In genomic region chr3:108389111-108389545, GRCm38 (mm10) we compare ENCODE assay signal across 8 mouse cellular contexts. TPM values are rescaled to one million over a fixed set of nuclear protein-coding genes. Genes with fewer than 3 reads are reported as not detected.
DNase-seq lines count a peak whose midpoint lies in the region; ATAC-seq lines count a peak whose summit lies in the region.

No protein-coding gene starts in this region.

- peaks cover 10% of the 10 kb centered on the region; the same call in 1 of the 2 replicates for H3K4me1 ChIP-seq in hindbrain, embryonic 14.5 days (replicated peaks; ENCODE audit: control insufficient read depth, insufficient read depth, low read length)

- peaks cover 36% of the 10 kb centered on the region for H3K36me3 ChIP-seq in hindbrain, embryonic 14.5 days (replicated peaks; ENCODE audit: control insufficient read depth, insufficient read depth)

- H3K9me3 ChIP-seq in hindbrain, embryonic 14.5 days (ENCODE audit: control insufficient read depth, low read length) = no peaks in the 10 kb centered on the region

- H3K27ac ChIP-seq in hindbrain, embryonic 14.5 days = peak overlapping the region; percentile 7; the same call in 1 of the 2 replicates

- no peak overlapping the region for H3K4me2 ChIP-seq in hindbrain, embryonic 14.5 days (replicated peaks)

- no peaks in the 10 kb centered on the region for H3K27me3 ChIP-seq in hindbrain, embryonic 14.5 days (ENCODE audit: control insufficient read depth, insufficient read depth, low read length)

- no peak overlapping the region for H3K9ac ChIP-seq in hindbrain, embryonic 14.5 days

- peak; percentile 75 for ATAC-seq in hindbrain, embryonic 14.5 days (ENCODE audit: low FRiP score)

- no peak overlapping the region for H3K4me3 ChIP-seq in hindbrain, embryonic 14.5 days (replicated peaks; ENCODE audit: low read length)

- DNase-seq in T-cell, adult 2 months (ENCODE audit: low spot score) = peak; percentile 92
- DNase-seq in cerebellum, postnatal 36 days = peak; percentile 96 to 99
- DNase-seq in frontal cortex, postnatal 36 days (ENCODE audit: low spot score in 2 of 2) = peak; percentile 97 to 98
- peak; percentile 99 for DNase-seq in hindbrain, embryonic 14.5 days (ENCODE audit: low spot score)
- peak; percentile 98 to 99 for DNase-seq in layer of hippocampus, postnatal 25 days (ENCODE audit: extremely low spot score in 1 of 2, low spot score in 1 of 2)
- DNase-seq in lung, postnatal 14 days = peak; percentile 99
- DNase-seq in retina, adult 2 months (ENCODE audit: low read depth, low spot score) = peak; percentile 81
- DNase-seq in thymus, postnatal 25 days = peak; percentile 96

- 1% methylated on average over 5 of the region's 5 CpGs for whole genome bisulfite sequencing in hindbrain, embryonic 14.5 days

RNA-seq across cellular contexts. Expression of gene Psrc1, which starts 5.5 kb away (rescaled TPM):
- 5.6 and 9.6 TPM in 2 replicates for polyA plus RNA-seq in hindbrain, embryonic 14.5 days (2014; fragmentation: Nextera tagmentation; extraction: Ambion mirVana)
- 10 to 100 TPM; 15.5 to 17.3 TPM for total RNA-seq in layer of hippocampus, postnatal 25 days (2021)

RNA-seq across cellular contexts. Expression of gene Mybphl, which starts 24.4 kb away (rescaled TPM):
- polyA plus RNA-seq in hindbrain, embryonic 14.5 days (2014; fragmentation: Nextera tagmentation; extraction: Ambion mirVana) = 0.16 and 0.31 TPM in 2 replicates
- 1 to 10 TPM in 1 of 2 experiments, under 1 TPM in 1; 0.49 to 1.1 TPM for total RNA-seq in layer of hippocampus, postnatal 25 days (2021)

RNA-seq across cellular contexts. Expression of gene Celsr2, which starts 26.2 kb away (rescaled TPM):
- 39.4 and 49.7 TPM in 2 replicates for polyA plus RNA-seq in hindbrain, embryonic 14.5 days (2014; fragmentation: Nextera tagmentation; extraction: Ambion mirVana)
- total RNA-seq in layer of hippocampus, postnatal 25 days (2021) = 100 to 1,000 TPM; 172 to 199 TPM

RNA-seq across cellular contexts. Expression of gene Sars, which starts 55.9 kb away (rescaled TPM):
- polyA plus RNA-seq in hindbrain, embryonic 14.5 days (2014; fragmentation: Nextera tagmentation; extraction: Ambion mirVana) = 207 and 222 TPM in 2 replicates
- total RNA-seq in layer of hippocampus, postnatal 25 days (2021) = 100 to 1,000 TPM; 187 to 207 TPM
